Mouse (Mus musculus) frontal cortex, adult 2 months (tissue): ENCODE data around the gene Ddn. TPM values are rescaled to one million over a fixed set of nuclear protein-coding genes. Genes with fewer than 3 reads are reported as not detected.

ENCODE experiments used
- DNase-seq, 2 experiments: peaks; one replicate each; pipeline ENCODE4 v3.0.0; 2022; ENCODE audit warnings: low spot score in 1 of 2; ENCODE audit errors: extremely low spot score in 1 of 2
- polyA plus RNA-seq: library from polyadenylated mRNA; depleted of rRNA; stranded (reverse); fragments of >200 nt; gene quantifications from 2 replicates; pipeline ENCODE4 v1.2.3, GENCODE M21; 2012

Gene Ddn
- polyA plus RNA-seq, 1 experiment = 849 TPM

- no peak for DNase-seq
These were observed 6.4 kb downstream of the Ddn start for GRCm38 (mm10) chr15:98802926-98803325.

GRCm38 (mm10) chr15:98799396-98799795 is 9.9 kb downstream of the Ddn start:
- DNase-seq = peak in 1 of 2 experiments; percentile 92

- no peak for DNase-seq
These were observed 10.4 kb downstream of the Ddn start for GRCm38 (mm10) chr15:98798903-98799302.

- no peak for DNase-seq
These were observed 11.3 kb downstream of the Ddn start for GRCm38 (mm10) chr15:98797835-98798492.

GRCm38 (mm10) chr15:98796803-98797595 is 12.3 kb downstream of the Ddn start:
- peak in 1 of 2 experiments; percentile 41 for DNase-seq

GRCm38 (mm10) chr15:98793141-98793698 is 16.1 kb downstream of the Ddn start:
- DNase-seq = peak in 1 of 2 experiments; percentile 31

GRCm38 (mm10) chr15:98792233-98793020 is 16.9 kb downstream of the Ddn start:
- DNase-seq = peak in 1 of 2 experiments; percentile 71

- no peak for DNase-seq
These were observed 17.5 kb downstream of the Ddn start for GRCm38 (mm10) chr15:98791771-98792170.

GRCm38 (mm10) chr15:98791221-98791620 is 18.1 kb downstream of the Ddn start:
- DNase-seq = no peak

GRCm38 (mm10) chr15:98790761-98791160 is 18.5 kb downstream of the Ddn start:
- DNase-seq = no peak

GRCm38 (mm10) chr15:98789661-98790535 is 19.4 kb downstream of the Ddn start, which contains the start of gene Wnt1:
Gene Wnt1 (plus strand): TSS chr15:98789857.
- no peak for DNase-seq

GRCm38 (mm10) chr15:98788972-98789660 is 20.2 kb downstream of the Ddn start:
- no peak for DNase-seq

GRCm38 (mm10) chr15:98787930-98788329 is 21.4 kb downstream of the Ddn start:
- DNase-seq = peak in 1 of 2 experiments; percentile 49

GRCm38 (mm10) chr15:98785744-98786143 is 23.5 kb downstream of the Ddn start:
- DNase-seq = no peak

- DNase-seq = no peak
These were observed 28.1 kb downstream of the Ddn start for GRCm38 (mm10) chr15:98781166-98781565.

GRCm38 (mm10) chr15:98780573-98780972 is 28.7 kb downstream of the Ddn start:
- no peak for DNase-seq

GRCm38 (mm10) chr15:98780075-98780474 is 29.2 kb downstream of the Ddn start:
- DNase-seq = no peak

GRCm38 (mm10) chr15:98778806-98779205 is 30.5 kb downstream of the Ddn start:
- no peak for DNase-seq

GRCm38 (mm10) chr15:98778191-98778770 is 31.0 kb downstream of the Ddn start:
- DNase-seq = no peak
